10 mouse cellular contexts compared by ENCODE assay signal in the genomic region with DNA sequence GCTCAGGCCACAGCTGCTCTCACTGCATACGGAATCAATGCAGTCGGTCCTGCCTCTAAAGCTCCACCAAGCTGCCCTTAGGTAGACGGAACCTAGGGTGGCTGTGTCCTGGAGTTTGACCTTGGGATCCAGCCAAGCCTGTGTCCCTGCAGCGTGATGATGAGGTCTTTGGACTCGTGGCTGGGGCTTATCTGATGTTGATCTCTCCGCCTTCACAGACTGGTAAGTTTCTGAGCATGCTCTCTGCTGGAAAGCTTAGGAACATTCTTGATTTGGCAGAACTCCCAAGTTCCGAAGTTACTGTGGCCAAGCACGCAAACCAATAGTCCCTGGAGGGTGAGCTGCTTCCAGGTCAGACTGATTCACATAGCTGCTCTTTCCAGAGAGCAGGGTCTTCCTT. TPM values are rescaled to one million over a fixed set of nuclear protein-coding genes. Genes with fewer than 3 reads are reported as not detected.
DNase-seq lines count a peak whose midpoint lies in the region; ATAC-seq and TF ChIP-seq lines count a peak whose summit lies in the region.
"Had no signal": no experiment of that assay in that cellular context is flagged by ENCODE, and none has a peak within 500 bp of the region (broad histone marks: within the 10 kb centered on the region; RNA-seq: fewer than 3 reads in every experiment).

No protein-coding gene starts in this region.

- no peak overlapping the region for H3K9ac ChIP-seq in hindbrain, embryonic 14.5 days
- H3K9ac ChIP-seq in hindbrain, embryonic 13.5 days: no peak overlapping the region
- H3K9ac ChIP-seq in kidney, postnatal 0 days (ENCODE audit: low read depth, low read length): no peak overlapping the region

- TF ChIP-seq CTCF in kidney, postnatal 0 days (IDR thresholded peaks at IDR 0.05; ENCODE audit: low read depth): no peak

- no peak overlapping the region for H3K4me3 ChIP-seq in hindbrain, embryonic 14.5 days (replicated peaks; ENCODE audit: low read length)
- no peak overlapping the region for H3K4me3 ChIP-seq in hindbrain, embryonic 13.5 days
- no peak overlapping the region for H3K4me3 ChIP-seq in kidney, postnatal 0 days (replicated peaks; ENCODE audit: low read depth, low read length)

- no peak overlapping the region for H3K27ac ChIP-seq in hindbrain, embryonic 14.5 days
- no peak overlapping the region for H3K27ac ChIP-seq in hindbrain, embryonic 13.5 days
- peak overlapping the region; percentile 77 for H3K27ac ChIP-seq in kidney, postnatal 0 days
- H3K27ac ChIP-seq: macrophage had no signal

- H3K27me3 ChIP-seq in hindbrain, embryonic 14.5 days (ENCODE audit: control insufficient read depth, insufficient read depth, low read length): no peaks in the 10 kb centered on the region
- no peaks in the 10 kb centered on the region for H3K27me3 ChIP-seq in hindbrain, embryonic 13.5 days
- no peaks in the 10 kb centered on the region for H3K27me3 ChIP-seq in kidney, postnatal 0 days (ENCODE audit: insufficient read depth, low read length)
- H3K27me3 ChIP-seq: CH12.LX had no signal

- H3K4me1 ChIP-seq in hindbrain, embryonic 14.5 days (replicated peaks; ENCODE audit: control insufficient read depth, insufficient read depth, low read length): no peaks in the 10 kb centered on the region
- H3K4me1 ChIP-seq in hindbrain, embryonic 13.5 days (replicated peaks): no peaks in the 10 kb centered on the region
- peaks cover 3% of the 10 kb centered on the region for H3K4me1 ChIP-seq in kidney, postnatal 0 days (replicated peaks; ENCODE audit: insufficient read depth, low read length)

- WGBS in hindbrain, embryonic 14.5 days: 76% methylated on average over 8 of the region's 8 CpGs
- WGBS in hindbrain, embryonic 13.5 days: 89% methylated on average over 8 of the region's 8 CpGs
- 32% methylated on average over 8 of the region's 8 CpGs for WGBS in kidney, postnatal 0 days

- H3K36me3 ChIP-seq in hindbrain, embryonic 14.5 days (replicated peaks; ENCODE audit: control insufficient read depth, insufficient read depth): peaks cover 60% of the 10 kb centered on the region
- peaks cover 82% of the 10 kb centered on the region for H3K36me3 ChIP-seq in hindbrain, embryonic 13.5 days
- peaks cover 19% of the 10 kb centered on the region; the same call in 1 of the 2 replicates for H3K36me3 ChIP-seq in kidney, postnatal 0 days (ENCODE audit: insufficient read depth, low read length)

- H3K9me3 ChIP-seq in hindbrain, embryonic 14.5 days (ENCODE audit: control insufficient read depth, low read length): no peaks in the 10 kb centered on the region
- peaks cover 7% of the 10 kb centered on the region; the same call in 1 of the 2 replicates for H3K9me3 ChIP-seq in hindbrain, embryonic 13.5 days
- no peaks in the 10 kb centered on the region for H3K9me3 ChIP-seq in kidney, postnatal 0 days (replicated peaks; ENCODE audit: low read length)

- DNase-seq in hindbrain, embryonic 14.5 days (ENCODE audit: low spot score): peak; percentile 24
- DNase-seq in gonadal fat pad, adult 2 months (ENCODE audit: low read depth): peak; percentile 88
- peak; percentile 84 for DNase-seq in kidney, postnatal 0 days (ENCODE audit: low spot score)
- DNase-seq in lung, postnatal 4 days: peak; percentile 64 to 75
- DNase-seq in spleen, postnatal 14 days (ENCODE audit: low spot score in 2 of 2): no peak
- no peak for DNase-seq in cerebellum, adult 11 months
- no peak for DNase-seq in left cerebral cortex, adult 8-10 months (ENCODE audit: low spot score in 2 of 2)

- no peak for ATAC-seq in hindbrain, embryonic 14.5 days (ENCODE audit: low FRiP score)
- no peak for ATAC-seq in hindbrain, embryonic 13.5 days (ENCODE audit: low FRiP score)
- peak; percentile 72 for ATAC-seq in kidney, postnatal 0 days (replicated peaks; ENCODE audit: low FRiP score, low read depth)

- no peak overlapping the region for H3K4me2 ChIP-seq in hindbrain, embryonic 14.5 days (replicated peaks)
- no peak overlapping the region for H3K4me2 ChIP-seq in hindbrain, embryonic 13.5 days
- no peak overlapping the region for H3K4me2 ChIP-seq in kidney, postnatal 0 days (ENCODE audit: low read length)

RNA-seq across cellular contexts. Expression of a gene that starts 13.1 kb away (rescaled TPM):
- 3.5 and 5.2 TPM in 2 replicates for polyA plus RNA-seq in hindbrain, embryonic 14.5 days (2014; fragmentation: Nextera tagmentation; extraction: Ambion mirVana)
- 4.3 and 4.6 TPM in 2 replicates for polyA plus RNA-seq in hindbrain, embryonic 13.5 days (2015; fragmentation: Nextera tagmentation; extraction: Ambion mirVana)
- polyA plus RNA-seq in gonadal fat pad, adult 2 months (2012; rRNA removed): 6.8 and 6.9 TPM in 2 replicates
- polyA plus RNA-seq in kidney, postnatal 0 days (2015; fragmentation: Nextera tagmentation; extraction: Ambion mirVana): 2.3 and 2.7 TPM in 2 replicates
- 10 to 100 TPM; 18.4 to 36.8 (median 25.1) TPM for total RNA-seq in left cerebral cortex, adult 8-10 months (2022)

RNA-seq across cellular contexts. Expression of a gene that starts 32.2 kb away (rescaled TPM):
- polyA plus RNA-seq in hindbrain, embryonic 14.5 days (2014; fragmentation: Nextera tagmentation; extraction: Ambion mirVana): 125 and 129 TPM in 2 replicates
- 207 and 235 TPM in 2 replicates for polyA plus RNA-seq in hindbrain, embryonic 13.5 days (2015; fragmentation: Nextera tagmentation; extraction: Ambion mirVana)
- 27.8 and 37.0 TPM in 2 replicates for polyA plus RNA-seq in gonadal fat pad, adult 2 months (2012; rRNA removed)
- 60.6 and 62.2 TPM in 2 replicates for polyA plus RNA-seq in kidney, postnatal 0 days (2015; fragmentation: Nextera tagmentation; extraction: Ambion mirVana)
- 10 to 100 TPM; 17.5 to 22.3 (median 21.8) TPM for total RNA-seq in left cerebral cortex, adult 8-10 months (2022)

RNA-seq across cellular contexts. Expression of a gene that starts 47.4 kb away (rescaled TPM):
- 132 and 143 TPM in 2 replicates for polyA plus RNA-seq in hindbrain, embryonic 14.5 days (2014; fragmentation: Nextera tagmentation; extraction: Ambion mirVana)
- 144 and 147 TPM in 2 replicates for polyA plus RNA-seq in hindbrain, embryonic 13.5 days (2015; fragmentation: Nextera tagmentation; extraction: Ambion mirVana)
- polyA plus RNA-seq in gonadal fat pad, adult 2 months (2012; rRNA removed): 45.7 and 47.1 TPM in 2 replicates
- 91.0 and 99.8 TPM in 2 replicates for polyA plus RNA-seq in kidney, postnatal 0 days (2015; fragmentation: Nextera tagmentation; extraction: Ambion mirVana)
- total RNA-seq in left cerebral cortex, adult 8-10 months (2022): 10 to 100 TPM; 48.1 to 54.9 (median 52.2) TPM

RNA-seq across cellular contexts. Expression of a gene that starts 48.4 kb away (rescaled TPM):
- 6.5 and 7.6 TPM in 2 replicates for polyA plus RNA-seq in hindbrain, embryonic 14.5 days (2014; fragmentation: Nextera tagmentation; extraction: Ambion mirVana)
- 9.4 and 10.6 TPM in 2 replicates for polyA plus RNA-seq in hindbrain, embryonic 13.5 days (2015; fragmentation: Nextera tagmentation; extraction: Ambion mirVana)
- polyA plus RNA-seq in gonadal fat pad, adult 2 months (2012; rRNA removed): 5.2 and 7.3 TPM in 2 replicates
- polyA plus RNA-seq in kidney, postnatal 0 days (2015; fragmentation: Nextera tagmentation; extraction: Ambion mirVana): 6.3 and 6.5 TPM in 2 replicates
- total RNA-seq in left cerebral cortex, adult 8-10 months (2022): 10 to 100 TPM; 12.5 to 15.3 (median 13.9) TPM

Comparison
In these comparisons a context has a peak if more than half of its experiments do, and no peak if none do; other contexts are left out.
1. DNase-seq: peak in hindbrain, embryonic 14.5 days (single experiment), gonadal fat pad, adult 2 months (single experiment), kidney, postnatal 0 days (single experiment) and lung, postnatal 4 days (2 of 2); none in spleen, postnatal 14 days (0 of 2), cerebellum, adult 11 months (single experiment) and left cerebral cortex, adult 8-10 months (0 of 2).